Mouse (Mus musculus) MEL (cell line): ENCODE measurements at regions not wholly inside any gene's neighbourhood (a gene's known extent, or its start where the extent isn't known, plus 50 kb on each side); places are given as distances from the start of the nearest gene placed in this dataset.
"Not testable (repeated sequence)": the region's sequence is repeated elsewhere in the genome, so short reads cannot be mapped to it uniquely, and the experiment has no call there.

Experiments
- DNase-seq: peaks from one replicate; pipeline ENCODE4 v3.0.0; 2011; ENCODE audit warnings: low read depth, low spot score
- H3K27ac ChIP-seq: 2 replicates; pipeline ENCODE4 v1.5.1; 2012; ENCODE audit warnings: low read depth, mild to moderate bottlenecking, control low read depth, low read length, moderate library complexity; ENCODE audit not compliant: control insufficient read depth
- H3K27me3 ChIP-seq, 2 experiments: fragments of 150-350 bp in 1 of 2; sonication (generic) in 1 of 2; 2 replicates each; pipeline ENCODE4 v1.6.1; 2012; ENCODE audit warnings: low read length in 2 of 2, mild to moderate bottlenecking in 2 of 2, improper control_type of control experiment in 1 of 2, moderate library complexity in 1 of 2; ENCODE audit not compliant: insufficient read depth in 2 of 2, control insufficient read depth in 1 of 2
- H3K36me3 ChIP-seq, 2 experiments: 2 replicates each; pipeline ENCODE4 v1.6.1; 2012 to 2014; ENCODE audit warnings: low read length in 2 of 2, improper control_type of control experiment in 1 of 2, inconsistent platforms in 1 of 2, mild to moderate bottlenecking in 1 of 2; ENCODE audit not compliant: insufficient read depth in 2 of 2, control insufficient read depth in 1 of 2
- H3K4me1 ChIP-seq, 2 experiments: fragments of 150-350 bp in 1 of 2; sonication (generic) in 1 of 2; 2 replicates each; pipeline ENCODE4 v1.6.1; 2012; ENCODE audit warnings: low read length in 2 of 2, improper control_type of control experiment in 1 of 2, mild to moderate bottlenecking in 1 of 2; ENCODE audit not compliant: insufficient read depth in 2 of 2, control insufficient read depth in 1 of 2
- H3K4me3 ChIP-seq, 2 experiments: fragments of 150-350 bp in 1 of 2; sonication (generic) in 1 of 2; 2 replicates each; pipeline ENCODE4 v1.5.1; 2012; ENCODE audit warnings: low read depth in 2 of 2, low read length in 2 of 2, mild to moderate bottlenecking in 2 of 2, moderate library complexity in 2 of 2, control low read depth in 1 of 2, improper control_type of control experiment in 1 of 2; ENCODE audit not compliant: control insufficient read depth in 1 of 2, insufficient read depth in 1 of 2
- H3K79me2 ChIP-seq: 2 replicates; pipeline ENCODE4 v1.6.1; 2012; ENCODE audit warnings: mild to moderate bottlenecking, low read length, moderate library complexity; ENCODE audit not compliant: control insufficient read depth, poor library complexity, insufficient read depth
- H3K9ac ChIP-seq: 2 replicates; pipeline ENCODE4 v1.6.1; 2012; ENCODE audit warnings: low read depth, mild to moderate bottlenecking, control low read depth, low read length, moderate library complexity; ENCODE audit not compliant: control insufficient read depth, poor library complexity, severe bottlenecking
- H3K9me3 ChIP-seq: fragments of 150-350 bp; sonication (generic); replicated peaks from 2 replicates; pipeline ENCODE4 v1.6.1; 2012; ENCODE audit warnings: mild to moderate bottlenecking, low read length, improper control_type of control experiment, moderate library complexity; ENCODE audit not compliant: insufficient read depth
- ETS1 ChIP-seq: IDR thresholded peaks from 2 replicates; pipeline ENCODE4 v1.6.1; 2012; ENCODE audit warnings: low read depth, mild to moderate bottlenecking, inconsistent platforms, low read length, improper control_type of control experiment, moderate library complexity
- MAX ChIP-seq: IDR thresholded peaks from 2 replicates; pipeline ENCODE4 v1.6.1; 2011; ENCODE audit warnings: low read length, improper control_type of control experiment
- MXI1 ChIP-seq: IDR thresholded peaks from 2 replicates; pipeline ENCODE4 v1.6.1; 2011; ENCODE audit warnings: mild to moderate bottlenecking, low read depth, low read length, improper control_type of control experiment
- NELFE ChIP-seq: IDR thresholded peaks from 2 replicates; pipeline ENCODE4 v1.6.1; 2011; ENCODE audit warnings: low read depth, low read length, improper control_type of control experiment
- NRF1 ChIP-seq: IDR thresholded peaks from 2 replicates; pipeline ENCODE4 v1.6.1; 2014; ENCODE audit warnings: low read depth, mild to moderate bottlenecking, inconsistent platforms, low read length, improper control_type of control experiment, moderate library complexity; ENCODE audit not compliant: poor library complexity, insufficient read depth, severe bottlenecking
- POLR2AphosphoS2 ChIP-seq: IDR thresholded peaks from 2 replicates; pipeline ENCODE4 v1.6.1; 2011; ENCODE audit warnings: low read length, improper control_type of control experiment
- POLR2AphosphoS5 ChIP-seq: IDR thresholded peaks from 2 replicates; pipeline ENCODE4 v1.6.1; 2012; ENCODE audit warnings: low read depth, borderline replicate concordance, mild to moderate bottlenecking, inconsistent platforms, low read length, moderate library complexity, mixed read lengths
- RAD21 ChIP-seq: IDR thresholded peaks from 2 replicates; pipeline ENCODE4 v1.6.1; 2011; ENCODE audit warnings: mild to moderate bottlenecking, low read depth, low read length, improper control_type of control experiment
- TAL1 ChIP-seq: IDR thresholded peaks from 2 replicates; pipeline ENCODE4 v1.6.1; 2012; ENCODE audit warnings: mild to moderate bottlenecking, inconsistent platforms, low read length, moderate library complexity, mixed read lengths
- ZKSCAN1 ChIP-seq: IDR thresholded peaks from 2 replicates; pipeline ENCODE4 v1.6.1; 2012; ENCODE audit warnings: low read depth, mild to moderate bottlenecking, inconsistent platforms, low read length, improper control_type of control experiment, moderate library complexity
- ZMIZ1 ChIP-seq: IDR thresholded peaks from 2 replicates; pipeline ENCODE4 v1.6.1; 2012; ENCODE audit warnings: low read depth, mild to moderate bottlenecking, inconsistent platforms, low read length, improper control_type of control experiment, moderate library complexity
- ZNF384 ChIP-seq: IDR thresholded peaks from 2 replicates; pipeline ENCODE4 v1.6.1; 2012; ENCODE audit warnings: low read depth, mild to moderate bottlenecking, inconsistent platforms, low read length, improper control_type of control experiment

GRCm38 (mm10) chr1:141842547-141842946 lies 1596.6 kb downstream of the Kcnt2 start:
- Histone ChIP-seq H3K9me3 (no peaks in the 10 kb centered on the region), H3K36me3 (no peaks in the 10 kb centered on the region), H3K27ac (no peak overlapping the region), H3K9ac (no peak overlapping the region), H3K4me3 (no peak overlapping the region), H3K79me2 (no peaks in the 10 kb centered on the region), H3K4me1 (no peaks in the 10 kb centered on the region), H3K27me3 (no peaks in the 10 kb centered on the region)
- DNase-seq, result no peak
- TF ChIP-seq MXI1, result no peak
- TF ChIP-seq NELFE, result no peak
- no peak for TF ChIP-seq NRF1

- not testable (repeated sequence) for H3K4me3 ChIP-seq, H3K79me2 ChIP-seq, H3K27me3 ChIP-seq, H3K9ac ChIP-seq, DNase-seq, H3K9me3 ChIP-seq, H3K27ac ChIP-seq, H3K36me3 ChIP-seq
- peaks cover 3 to 13% of the 10 kb centered on the region in 2 experiments; a peak in 2 of 4 replicates for H3K4me1 ChIP-seq
These were observed 1607.9 kb downstream of the Kcnt2 start for GRCm38 (mm10) chr1:141853841-141854240.

- Histone ChIP-seq H3K27ac (no peak overlapping the region), H3K4me3 (no peak overlapping the region), H3K4me1 (no peaks in the 10 kb centered on the region), H3K9me3 (no peaks in the 10 kb centered on the region), H3K36me3 (no peaks in the 10 kb centered on the region), H3K27me3 (no peaks in the 10 kb centered on the region), H3K79me2 (no peaks in the 10 kb centered on the region), H3K9ac (no peak overlapping the region)
- DNase-seq, result no peak
- no peak for TF ChIP-seq ZNF384
- TF ChIP-seq POLR2AphosphoS5, result no peak
- TF ChIP-seq TAL1, result no peak
- no peak for TF ChIP-seq NRF1
- TF ChIP-seq POLR2AphosphoS2, result no peak
- TF ChIP-seq RAD21, result no peak
- no peak for TF ChIP-seq ZMIZ1
- no peak for TF ChIP-seq ZKSCAN1
- no peak for TF ChIP-seq MAX
- no peak for TF ChIP-seq ETS1
These were observed 1638.4 kb downstream of the Kcnt2 start for GRCm38 (mm10) chr1:141884356-141884755.
